Mouse (Mus musculus) c-Kit-positive CD71-positive TER-119-positive erythroid progenitor cells, embryonic 14.5 days (primary cell): ENCODE data around the gene Gm44596.

Experiments
- DNase-seq: peaks from one replicate; pipeline ENCODE4 v3.0.0-alpha.2; 2013; ENCODE audit warnings: low spot score

Gene Gm44596

DNA sequence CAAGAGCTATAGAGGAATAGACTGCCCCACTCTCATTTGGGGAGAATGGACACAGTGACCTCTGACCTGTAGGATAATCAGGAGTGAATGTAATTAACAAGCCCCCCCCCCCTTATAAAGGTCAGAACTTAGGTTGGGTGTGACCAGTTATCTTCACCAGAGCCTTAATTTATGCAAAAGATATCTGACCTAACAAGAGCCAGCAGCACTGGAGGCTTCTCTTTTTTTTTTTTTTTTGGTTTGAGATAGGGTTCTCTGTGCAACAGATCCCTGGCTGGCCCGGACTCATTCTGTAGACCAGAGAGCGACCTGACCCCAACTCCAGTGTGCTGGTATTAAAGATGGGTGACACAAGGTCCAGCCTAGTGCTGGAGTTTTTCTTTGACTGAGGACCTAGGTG, 54.0 kb downstream of the Gm44596 start:
- DNase-seq: no peak

GRCm38 (mm10) chr6:128429826-128430225, 54.5 kb downstream of the Gm44596 start:
- no peak for DNase-seq

DNA sequence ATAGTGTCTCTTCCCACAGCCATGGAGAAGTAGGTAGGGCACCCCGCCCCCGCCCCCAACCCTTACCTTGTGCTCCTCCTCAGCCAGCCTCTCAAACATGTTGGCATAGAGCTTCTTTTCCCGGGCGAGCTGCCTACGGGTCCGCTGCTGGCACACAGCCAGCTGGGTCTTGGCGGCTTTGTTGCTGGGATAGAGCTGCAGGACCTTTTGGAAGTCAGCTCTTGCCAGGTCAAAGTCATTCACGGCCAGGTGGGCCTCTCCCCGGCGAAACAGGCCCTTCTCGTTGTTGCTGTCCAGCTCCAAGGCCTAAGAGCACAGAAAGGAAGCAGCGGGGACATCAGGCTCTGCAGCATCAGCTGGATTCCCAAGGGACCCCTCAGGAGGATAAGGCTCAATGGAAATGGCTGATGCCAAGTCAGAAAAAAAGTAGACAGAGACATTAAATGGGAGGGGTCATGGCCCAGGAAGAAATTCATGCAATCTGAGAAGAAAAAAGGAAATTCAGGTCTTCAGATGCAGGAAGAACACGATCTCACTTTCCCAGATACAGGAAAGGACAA, 57.1 kb downstream of the Gm44596 start:
- DNase-seq: no peak

- no peak for DNase-seq
Observed at GRCm38 (mm10) chr6:128433566-128433965, 58.3 kb downstream of the Gm44596 start.

- no peak for DNase-seq
Observed at GRCm38 (mm10) chr6:128435474-128435873, 60.2 kb downstream of the Gm44596 start.

DNA sequence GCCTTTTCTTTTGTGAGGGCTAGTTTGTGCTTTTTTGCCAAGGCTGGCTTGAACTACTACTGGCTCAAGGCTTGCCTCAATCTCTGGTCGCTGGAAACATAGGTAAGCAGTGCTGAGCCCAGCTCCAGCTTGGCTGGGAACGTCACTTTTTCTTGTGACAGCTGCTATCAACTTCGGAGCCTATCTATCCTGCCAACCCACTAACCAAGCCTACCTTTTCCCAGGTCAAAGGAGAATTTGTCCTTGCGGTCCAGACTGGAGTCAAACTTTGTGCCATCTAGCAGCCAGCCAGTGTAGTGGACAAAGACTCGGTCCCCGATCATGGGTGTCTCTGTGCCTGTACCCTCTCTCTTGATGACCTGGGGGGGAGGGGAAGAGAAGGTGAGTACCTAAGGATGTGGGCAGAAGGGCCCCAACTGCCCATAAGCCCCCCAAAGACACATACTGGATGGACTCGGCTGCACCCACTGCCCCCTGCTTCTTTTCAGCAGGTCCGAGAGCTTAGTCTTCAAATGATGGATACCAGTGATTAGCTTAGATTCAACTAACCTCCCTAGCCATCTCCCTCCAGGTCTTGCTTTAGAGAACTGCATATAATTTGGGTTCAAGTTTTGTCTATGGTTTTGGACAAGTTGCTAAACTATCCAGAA, 61.2 kb downstream of the Gm44596 start:
- DNase-seq: no peak

DNA sequence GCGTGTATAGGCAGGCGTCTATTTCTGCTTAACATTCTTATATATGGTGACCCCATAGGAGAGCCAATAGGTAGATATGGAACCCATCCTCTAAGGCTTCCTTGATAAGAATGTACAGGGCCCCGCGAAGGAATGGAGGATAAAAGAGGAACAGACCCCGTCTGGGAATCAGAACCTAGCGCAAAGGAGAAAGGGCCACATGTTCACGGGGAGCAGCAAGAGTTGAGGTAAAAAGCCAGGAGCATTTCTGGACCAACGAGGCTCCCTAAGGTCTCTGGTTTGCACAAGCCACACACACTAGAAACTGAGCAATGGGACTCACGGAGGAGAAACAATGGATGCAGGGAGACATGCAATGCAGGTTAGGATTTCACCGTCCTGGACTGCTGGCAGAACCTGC, 62.0 kb downstream of the Gm44596 start:
- peak; percentile 29 for DNase-seq

- DNase-seq: peak; percentile 42
Observed at GRCm38 (mm10) chr6:128437731-128438316, 62.5 kb downstream of the Gm44596 start.

DNA sequence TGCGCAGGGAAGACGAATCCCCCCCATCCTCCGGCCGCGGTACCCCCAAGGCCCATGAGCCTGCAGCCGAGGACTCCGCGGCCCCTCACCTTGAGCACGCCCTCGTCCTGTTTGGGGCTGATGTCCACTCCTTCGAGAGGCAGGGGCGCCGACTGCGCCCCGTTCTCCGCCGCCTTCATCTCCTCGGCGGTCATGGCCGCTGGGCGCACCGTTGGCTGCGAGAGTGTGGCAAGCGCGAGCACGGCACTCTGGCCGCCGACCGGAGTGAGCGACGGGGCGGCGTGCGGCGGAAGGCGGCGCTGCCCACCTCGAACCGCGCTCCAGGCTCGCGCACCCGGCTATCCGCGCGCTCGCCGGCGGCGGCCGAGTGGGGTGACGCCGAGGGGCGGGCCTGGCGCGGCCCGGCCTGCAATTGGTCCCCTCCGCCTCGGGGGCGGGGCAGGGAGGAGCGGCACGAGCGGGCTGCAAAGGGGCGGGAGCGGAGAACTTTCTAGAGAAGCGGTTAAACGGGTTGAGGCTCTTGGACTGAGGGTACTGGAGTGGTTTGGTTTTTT, 63.1 kb downstream of the Gm44596 start, which contains the start of gene Fkbp4:
Gene Fkbp4, minus strand, starts transcription at position 361 of the 554 bp plus-strand sequence.
- peak; percentile 86 for DNase-seq

GRCm38 (mm10) chr6:128438871-128439341, 63.6 kb downstream of the Gm44596 start:
- no peak for DNase-seq

GRCm38 (mm10) chr6:128440238-128440637, 64.9 kb downstream of the Gm44596 start:
- DNase-seq: peak; percentile 35

GRCm38 (mm10) chr6:128445761-128446535, 70.6 kb downstream of the Gm44596 start:
- peak; percentile 37 for DNase-seq

- DNase-seq: no peak
Observed at GRCm38 (mm10) chr6:128447063-128447462, 71.8 kb downstream of the Gm44596 start.

DNA sequence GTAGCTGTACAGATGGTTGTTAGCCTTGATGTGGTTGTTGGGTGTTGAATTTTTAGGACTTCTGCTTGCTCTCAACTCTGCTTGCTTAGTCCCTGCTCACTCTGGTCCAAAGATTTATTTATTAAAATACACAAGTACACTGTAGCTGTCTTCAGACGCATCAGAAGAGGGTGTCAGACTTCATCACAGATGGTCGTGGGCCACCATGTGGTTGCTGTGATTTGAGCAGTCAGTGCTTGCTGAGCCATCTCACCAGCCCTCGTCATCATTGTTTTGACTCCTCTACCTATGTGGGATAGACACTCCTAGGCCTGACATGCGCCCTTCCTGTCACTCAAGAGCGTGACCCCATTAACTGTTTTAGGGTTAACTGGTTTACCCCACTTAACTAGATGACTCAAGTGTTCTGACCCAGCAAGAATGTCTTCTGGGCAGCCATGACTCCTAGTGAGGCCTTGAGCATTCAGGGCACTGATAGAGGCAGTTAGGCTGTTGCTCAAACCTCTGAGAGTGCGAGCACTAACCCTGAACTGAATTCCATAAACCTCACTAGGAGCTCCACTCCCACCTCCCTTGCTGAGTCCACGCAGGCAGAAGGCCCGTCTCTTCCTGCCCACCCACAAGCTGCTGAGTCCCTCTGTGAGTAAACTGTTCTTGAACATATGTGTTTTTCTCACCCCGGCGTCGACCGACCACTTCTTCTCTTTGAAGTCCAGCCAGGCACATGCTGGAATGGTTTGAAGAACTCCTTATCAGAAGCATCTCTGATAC, 80.7 kb downstream of the Gm44596 start:
- DNase-seq: no peak
